Mouse (Mus musculus) hematopoietic stem cell, adult 5-6 weeks (primary cell): ENCODE data around the gene Wfs1. TPM values are rescaled to one million over a fixed set of nuclear protein-coding genes. Genes with fewer than 3 reads are reported as not detected.
"Not testable (repeated sequence)": the region's sequence is repeated elsewhere in the genome, so short reads cannot be mapped to it uniquely, and the experiment has no call there.

ENCODE experiments used
- ATAC-seq, 2 experiments: fragments of 125-278 bp in 1 of 2; replicated peaks in 1 of 2; 2 replicates each; pipeline ENCODE4 v1.8.0; 2016 to 2017; ENCODE audit warnings: inconsistent platforms in 2 of 2, mild to moderate bottlenecking in 2 of 2, moderate number of reproducible peaks in 2 of 2, low read depth in 1 of 2, moderate TSS enrichment in 1 of 2; ENCODE audit not compliant: low FRiP score in 2 of 2, poor library complexity in 2 of 2, severe bottlenecking in 2 of 2, insufficient read depth in 1 of 2, low TSS enrichment in 1 of 2
- total RNA-seq: library from RNA; stranded (forward); fragments of 172-1452, 232-1000 nt; gene quantifications from 2 replicates; pipeline ENCODE4 v1.2.3, GENCODE M21; 2017

Wfs1 gene
- total RNA-seq, 1 experiment from 2014 or later, result 1.9 TPM

DNA sequence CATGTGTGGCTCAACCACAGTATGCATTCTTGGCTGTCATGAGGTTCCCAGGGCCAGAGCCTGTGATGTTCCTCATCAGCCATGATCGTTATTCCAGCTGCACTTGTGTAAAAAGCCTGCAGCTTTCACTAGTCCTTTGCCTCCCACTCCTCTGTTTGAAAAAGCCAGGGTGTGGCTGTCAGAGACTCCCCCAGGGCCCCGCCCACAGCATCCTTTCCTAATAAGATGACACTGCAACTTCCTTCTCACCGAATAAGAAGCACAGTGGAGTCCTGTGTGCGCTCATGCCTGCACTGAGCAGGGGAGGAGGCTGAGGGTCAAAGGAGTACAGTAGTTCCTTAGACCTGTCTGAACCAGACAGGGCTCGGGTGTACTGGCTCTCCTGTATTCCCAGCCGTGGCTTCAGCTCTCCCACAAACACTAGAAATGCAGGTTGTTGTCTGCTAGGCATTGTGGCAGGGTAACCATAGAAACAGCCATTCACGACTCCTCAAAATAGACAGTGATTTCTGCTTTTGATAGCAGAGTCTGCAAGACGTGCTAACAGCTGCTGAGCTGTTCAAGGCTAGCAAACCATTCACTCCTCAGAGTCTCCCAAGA, 43.8 kb downstream of the Wfs1 start:
- ATAC-seq, result no peak

DNA sequence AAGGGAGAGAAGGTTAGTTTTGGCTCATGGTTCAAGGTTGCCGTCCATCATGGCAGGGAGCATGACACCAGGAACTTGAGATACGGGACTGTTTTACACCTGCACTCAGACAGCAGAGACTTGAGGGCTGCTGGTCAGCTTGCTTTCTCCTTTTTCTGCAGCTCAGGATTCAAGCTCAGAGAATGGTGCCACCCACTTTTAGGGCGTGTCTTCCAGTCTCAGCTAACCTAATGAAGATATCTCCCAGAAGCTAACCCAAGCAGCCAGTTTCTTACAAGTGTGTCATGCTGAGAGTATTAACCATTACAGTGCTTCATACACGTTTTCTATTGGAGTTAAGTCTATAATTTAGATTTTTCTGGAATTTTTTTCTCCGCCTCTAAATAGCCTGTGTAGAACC, 44.5 kb downstream of the Wfs1 start:
- no peak for ATAC-seq

DNA sequence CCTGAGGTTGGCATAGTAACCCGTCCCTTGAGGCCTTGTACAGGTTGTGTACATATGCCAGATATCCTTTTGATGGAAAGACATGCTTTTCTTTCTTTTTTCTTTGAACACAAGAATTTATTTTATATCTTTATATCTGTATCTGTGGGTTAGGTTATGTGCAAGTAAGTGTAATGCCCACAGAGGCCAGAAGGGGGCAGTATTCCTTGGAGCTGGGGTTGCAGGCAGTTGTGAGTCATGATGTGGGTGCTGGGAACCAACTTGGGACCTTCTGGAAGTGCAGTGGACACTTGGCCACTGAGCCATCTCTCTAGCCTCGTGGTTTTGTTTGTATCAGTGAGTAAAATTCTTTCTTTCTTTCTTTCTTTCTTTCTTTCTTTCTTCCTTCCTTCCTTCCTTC, 46.6 kb downstream of the Wfs1 start:
- no peak for ATAC-seq

DNA sequence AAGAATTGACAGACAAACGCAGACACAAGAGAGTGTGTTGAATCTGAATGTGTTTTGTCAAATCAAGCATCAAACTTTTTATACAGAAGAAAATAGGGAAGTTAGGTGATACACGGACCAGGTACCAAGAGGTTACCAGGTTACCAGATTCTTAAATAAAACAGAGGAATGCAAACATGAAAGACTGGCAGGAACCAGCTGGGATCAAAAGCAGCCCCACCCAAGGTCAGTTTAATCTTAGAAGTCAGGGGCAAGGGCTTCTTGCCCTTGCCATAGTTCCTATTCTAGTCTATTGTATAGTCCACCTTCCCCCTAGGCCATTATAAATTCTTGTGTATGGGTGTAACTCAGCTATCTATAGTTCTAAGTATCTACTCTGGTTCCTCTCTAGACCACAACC, 50.0 kb downstream of the Wfs1 start:
- ATAC-seq, result not testable (repeated sequence)

DNA sequence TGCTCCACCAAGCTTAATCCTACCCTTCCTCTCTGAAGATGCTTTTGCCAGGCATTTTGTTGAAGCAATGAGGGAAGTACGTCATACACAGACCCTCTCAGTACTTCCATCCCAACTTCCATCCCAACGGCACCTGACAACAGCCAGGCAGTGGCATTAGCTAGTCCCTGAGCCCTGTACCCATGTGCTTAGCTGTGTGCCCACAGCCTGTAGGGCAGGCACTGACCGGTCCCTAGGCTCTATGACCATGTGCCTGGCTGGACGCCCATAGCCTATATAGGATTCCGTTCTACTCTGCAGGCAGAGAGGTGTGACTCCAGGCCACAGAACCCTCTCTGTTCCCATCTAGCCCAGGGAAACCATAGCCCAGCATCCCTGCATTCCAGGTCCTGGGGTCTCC, 51.0 kb downstream of the Wfs1 start:
- ATAC-seq, result no peak

DNA sequence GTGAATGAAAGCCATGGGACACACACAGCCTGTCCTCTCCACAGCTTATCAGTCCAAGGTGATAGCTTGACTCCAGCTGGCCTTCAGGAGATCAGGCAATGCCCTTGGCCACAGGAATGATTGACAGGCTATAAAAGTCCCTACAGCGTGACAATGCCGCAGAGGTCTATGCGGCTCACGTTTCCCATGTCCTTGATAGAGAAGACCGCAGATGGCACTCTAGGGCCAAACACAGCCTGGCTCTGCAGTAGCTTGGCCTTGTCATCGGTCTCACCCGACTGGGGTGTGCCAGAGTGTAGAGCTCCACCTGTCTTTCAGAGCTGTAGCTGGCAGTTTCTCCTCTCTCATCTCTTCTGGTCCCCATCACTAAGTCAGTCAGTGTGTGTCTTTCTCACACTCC, 52.5 kb downstream of the Wfs1 start:
- ATAC-seq, result no peak

DNA sequence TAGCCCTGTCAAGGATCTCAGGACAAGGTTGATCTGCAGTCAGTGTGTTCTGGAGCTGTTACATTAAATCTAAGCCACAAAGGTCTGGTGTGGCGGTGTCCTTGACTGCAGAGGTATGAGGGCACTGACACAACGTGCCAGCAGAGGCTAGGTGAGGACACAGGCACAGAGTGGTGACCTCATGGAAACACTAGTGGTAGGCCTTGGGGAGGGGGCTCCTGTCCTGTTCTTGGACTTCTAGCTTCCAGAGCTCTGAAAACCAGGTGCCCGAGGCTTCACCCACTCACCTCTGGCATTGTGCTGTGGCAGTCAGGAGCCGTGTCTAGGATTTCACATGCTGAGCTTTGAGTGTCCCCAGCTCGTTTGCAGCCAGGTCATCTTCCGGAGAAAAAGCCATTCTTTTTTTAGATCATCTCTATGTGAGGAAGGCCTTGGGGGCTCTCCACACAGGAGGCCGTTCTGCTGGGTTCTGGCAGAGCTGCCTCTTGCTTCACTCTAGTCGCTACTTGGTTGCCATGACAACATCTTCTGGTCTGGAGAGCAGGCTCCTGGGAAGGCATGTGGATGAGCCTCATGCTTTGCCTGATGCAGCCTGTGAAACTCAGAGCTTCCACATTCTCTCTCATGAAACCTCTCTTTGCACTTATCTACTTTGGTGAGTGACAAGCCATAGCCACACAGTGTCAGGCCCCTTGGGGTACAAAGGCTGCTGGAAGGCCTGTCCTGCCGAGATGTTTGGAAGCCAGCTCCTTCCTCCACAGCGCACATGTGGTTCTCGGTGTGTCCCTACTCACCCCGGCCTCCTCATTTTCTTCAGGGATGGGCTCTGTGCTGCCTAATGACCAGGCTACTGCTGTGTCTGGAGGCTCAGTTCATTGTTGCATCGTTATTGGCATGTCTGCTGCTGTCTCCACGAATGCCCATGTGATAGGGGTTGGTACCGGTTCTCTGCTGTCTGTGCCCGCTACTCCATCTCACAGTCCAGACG, 53.2 kb downstream of the Wfs1 start:
- ATAC-seq, result no peak

DNA sequence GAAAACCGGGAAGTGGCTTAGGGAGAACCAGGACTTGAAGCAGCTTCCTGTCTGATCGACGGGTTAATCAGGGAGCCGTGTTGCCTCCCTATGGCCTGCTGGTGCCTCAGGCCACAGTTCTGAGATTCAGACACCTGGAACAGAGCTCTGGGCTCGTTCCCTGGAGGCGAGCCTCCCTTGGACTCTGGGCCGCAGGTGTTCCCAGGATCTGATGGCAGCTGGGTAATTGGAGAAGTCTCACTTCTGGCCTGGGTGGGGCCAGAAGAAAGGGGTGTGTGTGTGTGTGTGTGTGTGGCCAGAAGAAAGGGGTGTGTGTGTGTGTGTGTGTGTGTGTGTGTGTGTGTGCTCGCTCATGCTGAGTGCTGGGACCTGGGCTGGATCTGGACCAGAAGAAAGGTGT, 55.6 kb downstream of the Wfs1 start:
- no peak for ATAC-seq

DNA sequence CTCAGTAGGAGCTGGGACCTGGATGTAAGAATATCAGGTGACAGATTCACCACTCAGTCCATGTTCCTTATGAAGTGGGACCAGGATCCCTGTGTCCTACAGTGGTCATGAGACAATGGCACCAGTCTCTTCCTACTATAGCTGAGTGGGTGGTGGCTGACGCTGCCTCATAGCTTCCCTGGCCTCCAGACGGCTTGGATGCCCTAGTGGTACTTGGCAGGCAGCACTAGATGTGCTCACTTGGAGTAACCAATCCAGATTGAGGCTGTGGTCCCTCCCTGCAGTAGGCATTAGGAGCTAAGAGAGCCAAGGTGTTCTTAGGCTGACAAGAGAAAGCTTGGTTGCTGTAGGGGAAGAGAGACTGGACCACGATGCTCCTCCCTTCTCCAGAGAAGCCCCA, 59.6 kb downstream of the Wfs1 start:
- no peak for ATAC-seq

DNA sequence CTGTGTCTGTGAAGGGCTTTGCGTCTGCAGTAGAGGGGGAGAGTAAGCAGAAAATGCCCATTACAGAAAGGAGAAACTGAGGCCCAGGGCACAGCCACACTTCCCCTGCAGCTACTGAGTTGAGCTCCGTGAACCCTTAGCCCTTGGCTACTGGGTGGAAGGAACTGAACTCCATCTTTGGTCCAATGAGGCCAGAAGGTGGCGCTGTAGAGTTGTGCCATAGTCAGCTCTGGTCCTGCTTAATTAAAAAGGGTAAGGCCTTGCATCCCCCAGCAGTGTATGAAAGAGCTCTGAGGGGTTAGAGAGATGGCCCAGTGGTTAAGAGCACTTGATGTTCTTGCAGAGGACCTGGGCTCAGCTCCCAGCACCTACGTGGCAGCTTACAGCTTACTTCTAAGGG, 60.3 kb downstream of the Wfs1 start:
- no peak for ATAC-seq

DNA sequence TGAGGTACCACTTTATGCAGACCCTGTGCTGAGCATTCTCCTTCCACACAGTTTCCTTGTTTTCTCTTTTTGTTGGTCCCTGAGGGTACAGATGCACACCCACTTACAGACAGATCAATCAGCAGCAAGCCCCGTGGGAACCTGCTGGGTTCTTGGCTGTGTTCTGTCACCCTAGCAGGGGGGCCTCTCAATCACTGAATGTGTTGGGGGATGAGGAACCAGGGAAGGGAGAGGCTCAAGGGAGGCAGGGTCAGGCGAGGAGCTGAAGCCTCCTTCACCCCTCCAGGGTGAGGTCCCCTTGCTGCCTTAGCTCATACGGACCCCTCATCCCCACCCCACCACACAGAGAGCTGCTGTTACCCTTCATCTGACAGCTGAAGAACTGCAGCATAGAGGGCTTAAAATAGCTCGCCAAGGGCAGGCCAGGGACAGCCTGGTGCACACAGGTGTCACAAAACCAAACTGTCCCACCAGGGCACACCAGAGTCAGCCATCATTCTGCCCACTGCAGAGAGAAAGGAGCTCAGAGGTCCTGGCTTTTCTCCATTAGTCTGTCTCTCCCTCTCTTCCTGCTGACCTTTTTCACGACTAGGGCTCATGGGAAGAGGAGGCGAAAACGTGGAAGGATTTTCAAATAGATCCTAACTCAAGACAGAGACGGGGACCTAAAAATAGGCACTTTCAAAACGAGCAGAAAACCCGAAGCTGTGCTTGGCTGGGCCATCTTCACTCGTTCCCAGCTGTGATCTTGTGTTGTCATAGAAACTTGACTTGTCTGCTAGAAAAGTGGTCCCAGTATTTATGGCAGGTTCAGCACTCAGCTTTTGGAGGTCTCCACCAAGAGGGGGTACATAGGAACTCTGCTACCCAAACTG, 64.9 kb downstream of the Wfs1 start:
- ATAC-seq, result no peak

DNA sequence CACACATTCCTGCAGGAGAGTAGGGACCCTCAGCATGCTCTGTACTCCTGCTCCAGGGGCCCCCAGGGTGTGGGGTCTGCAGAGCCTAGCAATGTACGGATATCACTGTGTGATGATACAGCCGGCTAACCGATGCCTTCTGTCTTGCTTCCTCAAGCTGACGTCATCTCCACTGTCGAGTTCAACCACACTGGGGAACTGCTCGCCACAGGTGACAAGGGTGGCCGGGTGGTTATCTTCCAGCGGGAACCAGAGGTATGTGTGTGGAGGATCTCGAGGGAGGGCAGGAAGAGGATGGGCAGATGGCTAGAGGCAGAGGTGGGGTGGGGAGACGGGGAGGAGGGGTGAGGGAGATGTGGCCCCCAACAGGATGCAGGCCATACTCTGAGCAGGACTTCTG, 66.2 kb downstream of the Wfs1 start:
- peak; percentile 53 to 66; a peak in 3 of 4 replicates for ATAC-seq

DNA sequence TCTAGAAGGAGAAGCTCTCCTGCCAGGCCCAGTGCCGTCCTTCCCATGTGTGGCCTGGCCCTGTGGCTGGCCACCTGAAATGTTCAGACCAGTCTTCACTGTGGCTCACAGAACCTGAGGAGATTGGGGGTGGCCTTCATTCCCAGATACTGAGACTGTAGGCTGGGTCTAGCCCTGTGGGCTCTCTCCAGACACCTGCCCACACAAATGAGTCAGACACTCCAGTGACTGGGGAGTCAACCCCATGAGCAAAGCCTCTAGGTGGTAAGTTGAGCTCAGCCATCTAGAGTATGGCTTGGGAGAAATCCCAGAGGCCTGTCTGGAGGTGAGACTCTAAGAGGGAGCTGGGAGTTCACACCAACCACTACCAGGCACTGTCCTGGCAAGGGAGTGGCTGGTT, 67.1 kb downstream of the Wfs1 start:
- ATAC-seq, result no peak

DNA sequence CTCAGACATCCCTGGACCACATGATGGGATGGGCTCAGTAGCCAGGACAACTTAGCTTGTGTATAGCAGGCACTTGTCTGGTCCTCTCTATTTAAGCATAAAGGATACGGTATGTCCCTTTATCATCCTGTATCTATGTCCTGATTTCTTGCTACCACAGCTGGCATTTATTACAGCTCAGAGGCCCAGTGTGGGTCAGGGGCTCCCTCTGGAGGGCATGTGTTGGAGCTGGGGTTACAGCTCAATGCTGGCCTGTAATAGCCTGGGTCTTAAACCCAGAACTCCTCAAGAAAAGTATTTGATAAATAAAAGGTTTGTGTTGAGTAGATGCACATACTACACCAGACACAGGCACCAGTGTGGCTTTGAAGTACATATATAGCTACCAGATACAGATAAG, 68.9 kb downstream of the Wfs1 start:
- no peak for ATAC-seq

DNA sequence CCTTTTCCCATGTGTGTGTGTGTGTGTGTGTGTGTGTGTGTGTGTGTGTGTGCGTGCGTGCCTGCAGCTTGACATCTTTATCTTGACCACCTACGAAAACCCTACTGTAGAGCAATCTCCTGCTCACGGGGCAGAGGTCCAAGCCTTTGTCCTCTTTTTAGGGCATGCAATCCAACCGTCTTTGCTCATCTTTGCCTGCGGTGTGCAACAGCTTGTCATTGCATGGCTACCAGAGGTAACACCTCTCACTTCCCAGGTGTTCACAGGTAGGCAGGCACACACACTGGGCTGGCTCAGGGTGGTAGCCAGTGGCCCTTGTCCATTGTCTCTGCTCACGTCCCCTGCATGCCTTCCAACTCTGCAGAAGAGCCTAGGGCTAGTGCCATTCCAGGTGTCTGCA, 71.0 kb downstream of the Wfs1 start:
- ATAC-seq, result no peak

DNA sequence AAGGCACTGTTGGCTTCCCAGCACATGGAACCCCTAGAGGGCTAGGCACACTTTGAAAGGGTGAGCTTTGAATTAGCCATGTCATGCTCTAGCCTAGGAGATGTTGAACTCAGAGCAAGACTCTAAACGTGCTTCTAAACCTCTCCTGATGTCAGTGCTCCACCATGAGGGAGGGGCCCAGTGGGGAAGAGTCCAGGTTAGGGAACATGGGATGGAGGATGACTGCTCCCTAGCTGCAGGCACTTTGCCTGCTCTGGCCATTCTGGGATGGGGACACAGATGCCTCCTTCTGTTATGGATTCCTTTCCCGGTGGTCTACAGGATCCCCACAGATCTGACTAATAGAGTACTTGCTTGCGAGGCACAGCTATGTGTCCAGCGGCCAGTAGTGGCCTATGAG, 71.8 kb downstream of the Wfs1 start:
- ATAC-seq, result no peak

DNA sequence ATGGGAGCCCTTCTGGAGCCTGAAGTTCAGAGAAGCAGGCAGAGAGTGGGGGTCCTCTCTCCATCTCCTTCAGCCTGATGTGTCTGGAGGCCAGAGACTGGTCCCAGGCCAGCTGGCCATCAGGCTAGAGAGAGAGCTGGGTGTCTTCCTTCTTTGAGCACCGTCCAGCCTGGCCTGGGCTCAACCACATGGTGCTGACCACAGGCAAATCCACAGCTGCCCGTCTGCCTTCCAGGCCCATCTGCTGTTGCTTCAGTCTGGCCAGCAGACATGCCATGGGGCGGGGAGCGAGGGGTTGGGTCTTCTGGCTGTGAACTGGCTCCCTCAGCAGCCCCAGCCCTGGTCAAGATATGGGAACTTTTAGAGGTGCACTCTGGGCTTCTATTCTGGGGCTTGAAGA, 72.4 kb downstream of the Wfs1 start:
- no peak for ATAC-seq
